Mouse (Mus musculus): Measurements from ENCODE around the gene 1700020D05Rik. TPM values are rescaled to one million over a fixed set of nuclear protein-coding genes. Genes with fewer than 3 reads are reported as not detected.
A peak's percentile ranks its signal among the peaks of the same experiment; 100 is the strongest.

1700020D05Rik gene
- total RNA-seq, 2 experiments from 2014 or later = 6.3 to 8.1 TPM

- no peak for DNase-seq (ENCODE audit: low spot score in 2 of 2)
Measured at GRCm38 (mm10) chr19:5477004-5477667, 26.5 kb downstream of the 1700020D05Rik start.

GRCm38 (mm10) chr19:5475069-5475714 is 28.4 kb downstream of the 1700020D05Rik start:
- DNase-seq (ENCODE audit: low spot score in 2 of 2) = no peak

GRCm38 (mm10) chr19:5474281-5475068 is 29.1 kb downstream of the 1700020D05Rik start:
- no peak for DNase-seq (ENCODE audit: low spot score in 2 of 2)

GRCm38 (mm10) chr19:5473720-5474119 is 29.9 kb downstream of the 1700020D05Rik start, which contains the start of gene Efemp2:
Gene Efemp2 (plus strand): TSS chr19:5473954.
- DNase-seq (ENCODE audit: low spot score in 2 of 2) = peak; percentile 47 to 58

- no peak for DNase-seq (ENCODE audit: low spot score in 2 of 2)
Measured at GRCm38 (mm10) chr19:5472857-5473256, 30.7 kb downstream of the 1700020D05Rik start.

GRCm38 (mm10) chr19:5471846-5472245 is 31.7 kb downstream of the 1700020D05Rik start:
- no peak for DNase-seq (ENCODE audit: low spot score in 2 of 2)

GRCm38 (mm10) chr19:5468374-5468773 is 35.2 kb downstream of the 1700020D05Rik start, which contains the start of gene Ctsw:
Gene Ctsw (minus strand): TSS chr19:5468507.
- no peak for DNase-seq (ENCODE audit: low spot score in 2 of 2)

GRCm38 (mm10) chr19:5466916-5467500 is 36.6 kb downstream of the 1700020D05Rik start:
- DNase-seq (ENCODE audit: low spot score in 2 of 2) = no peak

- no peak for DNase-seq (ENCODE audit: low spot score in 2 of 2)
Measured at GRCm38 (mm10) chr19:5465037-5465436, 38.5 kb downstream of the 1700020D05Rik start.

- DNase-seq (ENCODE audit: low spot score in 2 of 2) = peak; percentile 61 to 68
Measured at GRCm38 (mm10) chr19:5463791-5464562, 39.6 kb downstream of the 1700020D05Rik start.

GRCm38 (mm10) chr19:5463212-5463611 is 40.4 kb downstream of the 1700020D05Rik start:
- DNase-seq (ENCODE audit: low spot score in 2 of 2) = no peak

GRCm38 (mm10) chr19:5461411-5461810 is 42.2 kb downstream of the 1700020D05Rik start:
- DNase-seq (ENCODE audit: low spot score in 2 of 2) = no peak

- peak; percentile 87 to 91 for DNase-seq (ENCODE audit: low spot score in 2 of 2)
Measured at GRCm38 (mm10) chr19:5460465-5460911, 43.1 kb downstream of the 1700020D05Rik start, which contains the start of gene Fibp. Gene Fibp (plus strand): TSS chr19:5460615.

GRCm38 (mm10) chr19:5459896-5460295 is 43.7 kb downstream of the 1700020D05Rik start:
- DNase-seq (ENCODE audit: low spot score in 2 of 2) = no peak

- peak in 1 of 2 experiments; percentile 62 for DNase-seq (ENCODE audit: low spot score in 2 of 2)
Measured at GRCm38 (mm10) chr19:5459019-5459418, 44.6 kb downstream of the 1700020D05Rik start.

GRCm38 (mm10) chr19:5457746-5458442 is 45.7 kb downstream of the 1700020D05Rik start, which contains the start of gene Ccdc85b:
Gene Ccdc85b (minus strand): TSS chr19:5457894.
- no peak for DNase-seq (ENCODE audit: low spot score in 2 of 2)

- DNase-seq (ENCODE audit: low spot score in 2 of 2) = peak; percentile 96 to 97
Measured at GRCm38 (mm10) chr19:5456922-5457745, 46.5 kb downstream of the 1700020D05Rik start.

GRCm38 (mm10) chr19:5456241-5456921 is 47.2 kb downstream of the 1700020D05Rik start:
- no peak for DNase-seq (ENCODE audit: low spot score in 2 of 2)
